Mouse (Mus musculus) left cerebral cortex, adult 2 months (tissue): ENCODE measurements around the gene Gpatch2l. TPM values are rescaled to one million over a fixed set of nuclear protein-coding genes. Genes with fewer than 3 reads are reported as not detected.

ENCODE experiments used
- DNase-seq, 2 experiments: peaks; one replicate each; pipeline ENCODE4 v3.0.0; 2021 to 2022; ENCODE audit warnings: low spot score in 2 of 2, mixed read lengths in 1 of 2; ENCODE audit errors: extremely low spot score in 1 of 2
- H3K27ac ChIP-seq: fragments of 200-600 bp; 2 replicates; pipeline ENCODE4 v1.8.1; 2022
- H3K4me3 ChIP-seq: fragments of 200-600 bp; 2 replicates; pipeline ENCODE4 v1.8.1; 2022
- CTCF ChIP-seq: fragments of 200-600 bp; IDR thresholded peaks from 2 replicates; pipeline ENCODE4 v1.8.1; 2022; ENCODE audit warnings: antibody characterized with exemption, mild to moderate bottlenecking, moderate library complexity
- intact Hi-C: fragments of 180-260 bp; cut with DNase I; formaldehyde crosslinking; loops from one replicate; pipeline ENCODE4 v1.15.1; 2025
- long read RNA-seq, 2 experiments: library from polyadenylated mRNA; stranded (forward); transcript quantifications; one replicate each; pipeline ENCODE4 v2.0.0; 2021; ENCODE audit warnings: borderline mapping rate in 2 of 2
- total RNA-seq, 2 experiments: library from RNA; stranded (reverse); gene quantifications; 2 replicates each; pipeline ENCODE4 v1.2.3; 2021

The Gpatch2l gene
- 10 to 100 TPM; 37.3 to 37.9 TPM for total RNA-seq
- long read RNA-seq, experiment 1, full-length matches to known transcripts: 41 of 50 reads
- long read RNA-seq, experiment 1, partial matches to known transcripts: 3 of 50 reads
- long read RNA-seq, experiment 1, other reads (novel, unspliced or antisense): 6 of 50 reads
- long read RNA-seq, experiment 2, full-length matches to known transcripts: 38 of 52 reads
- long read RNA-seq, experiment 2, partial matches to known transcripts: 5 of 52 reads
- long read RNA-seq, experiment 2, other reads (novel, unspliced or antisense): 9 of 52 reads

DNA sequence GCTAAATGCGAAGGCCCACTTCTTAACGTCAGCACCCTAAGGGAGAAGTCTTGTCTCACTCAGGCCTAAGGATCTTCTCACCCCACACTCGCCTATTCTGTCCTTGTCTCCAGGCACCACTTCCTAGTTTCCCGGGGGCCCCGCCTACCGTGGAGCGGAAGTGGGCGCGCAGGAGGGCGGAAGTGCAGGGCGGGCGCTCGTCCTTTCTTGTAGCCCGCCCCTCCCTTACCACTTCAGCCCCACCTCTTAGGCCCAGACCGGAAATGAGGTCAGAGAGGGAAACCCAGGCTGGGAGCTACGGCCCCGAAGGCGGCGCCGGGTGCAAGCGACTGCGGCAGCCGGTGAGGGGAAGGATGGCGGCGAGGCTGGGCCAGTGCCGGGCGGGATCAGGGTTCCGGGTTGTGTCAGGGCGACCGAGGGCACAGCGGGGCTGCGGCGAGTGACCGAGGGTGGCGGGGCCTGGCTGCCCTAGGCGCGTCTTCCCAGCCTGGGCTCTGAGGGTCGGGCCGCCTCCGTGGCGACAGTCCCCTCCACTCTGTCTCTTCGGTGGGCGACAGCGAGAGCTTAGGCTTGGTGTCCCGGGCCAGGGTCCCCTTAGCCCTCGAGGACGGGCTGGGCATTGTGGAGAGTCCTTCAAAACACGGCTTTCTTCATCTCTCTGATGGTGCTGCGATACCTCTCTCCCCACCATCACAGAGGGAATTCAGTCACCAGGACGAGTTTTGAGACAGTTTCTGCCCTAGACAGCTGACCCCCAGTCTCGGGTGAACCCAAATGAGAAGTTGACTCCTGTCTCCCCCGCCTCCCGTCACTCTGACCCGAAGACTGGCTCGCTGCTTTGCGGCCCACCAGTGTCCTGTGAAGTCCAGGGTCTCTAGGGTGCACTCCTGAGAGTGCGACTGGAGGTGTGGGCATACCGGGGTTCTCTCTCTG is at the start of gene Gpatch2l:
Gene Gpatch2l (plus strand): TSS at position 255 of the 933 bp plus-strand sequence.
- intact Hi-C loops: no loop called here
- H3K27ac ChIP-seq: peak within 1 kb of the TSS; percentile 77
- H3K4me3 ChIP-seq: peak within 1 kb of the TSS; percentile 81
- TF ChIP-seq CTCF: no peak
- peak; percentile 93 to 94 for DNase-seq

DNA sequence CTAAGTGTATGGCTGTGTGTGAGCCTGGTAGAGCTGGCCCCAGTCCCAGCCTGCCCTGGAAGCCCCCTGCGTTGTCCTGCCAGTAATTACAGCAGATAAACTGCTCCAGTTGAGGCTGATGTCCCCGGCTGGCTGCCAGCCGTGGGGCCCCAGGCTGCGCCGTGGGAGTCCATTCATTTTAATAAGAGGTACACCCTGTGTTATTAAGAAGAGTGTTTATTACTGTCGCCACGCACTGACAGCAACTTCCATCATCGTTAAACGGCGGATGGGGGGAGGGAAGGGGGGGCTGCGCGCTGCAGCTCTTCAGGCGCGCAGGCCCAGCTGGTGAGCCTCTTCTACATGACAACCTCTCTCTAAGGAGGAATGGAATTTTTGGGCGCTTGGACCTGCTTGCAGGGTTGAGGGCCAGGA is 49.6 kb upstream of the Gpatch2l start:
- DNase-seq: no peak
- no peak overlapping the region for H3K27ac ChIP-seq
- H3K4me3 ChIP-seq: no peak overlapping the region
- no peak for TF ChIP-seq CTCF
- intact Hi-C loops: no loop called here

DNA sequence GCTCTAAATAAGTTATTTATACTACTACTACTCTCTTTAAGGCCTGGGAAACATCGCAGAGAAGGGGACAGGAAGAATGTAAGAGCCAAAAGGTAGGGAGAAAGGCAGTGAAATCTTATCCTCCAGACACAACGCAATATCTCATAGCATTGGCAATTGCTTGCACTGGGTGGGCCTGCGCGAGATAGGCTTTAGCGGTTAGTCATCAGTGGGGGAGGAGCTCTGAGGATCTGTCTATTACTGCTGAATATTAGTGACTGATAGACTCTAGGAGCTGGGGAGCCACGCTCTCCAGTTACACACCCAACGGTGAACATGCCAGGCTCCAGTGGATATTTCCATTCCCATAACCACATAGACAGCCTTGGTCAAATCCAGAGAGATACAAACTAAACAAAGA is 44.7 kb upstream of the Gpatch2l start:
- H3K27ac ChIP-seq: no peak overlapping the region
- no peak overlapping the region for H3K4me3 ChIP-seq
- no peak for TF ChIP-seq CTCF
- DNase-seq: no peak
- intact Hi-C loops: no loop called here

DNA sequence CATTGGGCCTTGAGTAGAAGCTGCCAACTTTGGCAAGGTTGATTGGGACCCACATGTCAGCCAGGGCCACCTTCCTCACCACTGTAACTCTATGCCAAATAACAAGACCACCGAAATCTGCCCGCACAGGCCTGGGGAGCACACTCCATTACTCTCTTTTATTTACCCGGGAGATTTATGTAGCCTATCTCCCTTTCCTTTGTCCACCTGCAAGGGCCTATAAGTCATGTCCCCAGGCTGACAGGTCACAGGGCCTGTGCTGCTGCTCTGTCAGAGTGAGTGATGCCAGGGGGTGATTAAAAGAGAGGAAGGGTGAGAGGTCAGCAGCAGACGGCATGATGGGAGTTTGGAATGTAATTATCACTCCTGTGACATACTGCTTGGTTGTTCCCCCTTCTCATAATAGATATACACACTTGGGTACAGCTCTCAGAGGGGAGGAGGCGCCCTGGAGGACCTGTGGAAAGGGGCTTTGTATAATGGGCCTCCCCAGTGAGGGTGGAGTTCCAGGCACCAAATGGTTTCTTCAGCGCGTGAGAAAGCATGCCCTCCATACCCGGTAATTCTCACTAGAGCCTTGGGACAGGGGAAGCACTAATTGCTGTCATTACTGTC is 38.1 kb upstream of the Gpatch2l start:
- Histone ChIP-seq H3K27ac (no peak overlapping the region), H3K4me3 (no peak overlapping the region)
- no peak for DNase-seq
- intact Hi-C loops: no loop called here
- TF ChIP-seq CTCF: no peak

DNA sequence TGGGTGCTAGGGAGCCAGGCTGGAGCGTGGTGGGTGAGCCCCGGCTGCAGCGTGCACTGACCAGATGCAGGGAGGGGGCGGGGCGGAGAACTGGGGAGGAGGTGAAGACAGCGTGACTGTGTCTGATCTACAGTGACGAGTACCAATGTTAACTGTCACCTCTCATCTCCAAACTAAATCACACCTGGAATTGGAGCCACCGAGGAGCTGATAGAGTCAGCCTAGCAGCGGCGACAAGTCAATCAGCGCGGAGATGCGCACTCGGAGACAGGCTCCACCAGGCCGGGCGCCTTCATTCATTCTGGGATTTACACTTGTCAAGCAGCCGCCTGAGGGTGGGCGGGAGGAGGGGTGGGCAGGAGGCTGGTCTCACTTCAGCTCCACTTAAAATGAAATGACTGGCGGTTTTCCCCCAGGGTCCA is 30.5 kb upstream of the Gpatch2l start:
- intact Hi-C loops: no loop called here
- no peak overlapping the region for H3K27ac ChIP-seq
- TF ChIP-seq CTCF: no peak
- H3K4me3 ChIP-seq: no peak overlapping the region
- no peak for DNase-seq

DNA sequence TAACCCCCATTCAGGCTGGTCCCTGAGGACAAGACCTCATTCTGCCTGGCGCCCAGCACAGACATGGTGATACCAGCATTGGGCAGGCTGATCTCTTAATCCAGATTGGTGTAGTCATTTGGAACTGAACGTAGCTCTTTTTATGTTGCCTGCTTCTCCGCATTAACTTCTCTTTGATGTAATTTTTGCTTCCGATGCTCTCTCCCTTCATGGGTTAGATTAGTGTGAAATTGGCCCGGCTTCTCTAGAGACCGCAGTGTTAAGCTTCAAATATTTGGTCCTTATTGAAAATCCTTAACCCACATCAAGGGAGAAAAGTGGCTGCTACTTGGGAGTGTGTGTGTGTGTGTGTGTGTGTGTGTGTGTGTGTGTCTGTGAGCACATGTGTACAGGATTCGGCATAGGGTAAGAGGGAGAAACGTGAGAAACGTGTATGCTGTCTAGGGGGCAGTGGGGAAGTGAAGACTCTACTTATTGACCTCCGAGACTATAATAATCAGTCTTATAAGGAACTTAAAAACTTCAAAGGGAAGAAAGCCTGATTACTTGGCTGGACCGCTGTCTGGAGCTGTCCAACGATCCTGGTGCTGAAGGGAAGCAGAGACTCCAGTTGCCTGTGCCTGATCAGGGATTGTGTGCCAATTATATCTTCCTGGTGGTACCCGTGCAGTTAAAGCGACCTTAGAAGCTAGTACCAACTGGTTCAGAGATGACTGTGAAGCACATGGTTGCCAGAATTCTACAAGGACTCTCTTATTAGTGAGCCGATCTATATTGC is 28.8 kb upstream of the Gpatch2l start:
- intact Hi-C loops: no loop called here
- TF ChIP-seq CTCF: no peak
- DNase-seq: no peak
- Histone ChIP-seq H3K27ac (no peak overlapping the region), H3K4me3 (no peak overlapping the region)

DNA sequence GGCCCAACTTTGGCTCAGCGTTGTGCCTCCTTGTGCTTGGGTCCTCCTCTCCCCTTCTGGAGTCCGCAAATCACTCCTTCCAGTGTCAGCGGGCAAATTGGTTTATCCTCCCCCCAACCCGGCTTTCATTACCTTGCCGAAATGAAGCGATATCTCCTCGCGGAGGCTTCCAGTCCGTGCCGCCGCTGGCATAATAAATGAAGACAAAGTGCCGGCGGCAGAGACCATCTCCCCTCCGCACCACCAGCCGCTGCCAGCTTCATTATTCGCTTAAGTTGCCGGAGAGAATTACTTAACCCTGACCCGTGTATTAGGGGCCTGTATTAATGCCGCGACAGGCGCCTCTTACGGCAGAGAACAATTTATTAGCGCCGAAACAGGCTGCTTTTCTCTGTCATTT is 27.5 kb upstream of the Gpatch2l start:
- no peak for TF ChIP-seq CTCF
- Histone ChIP-seq H3K4me3 (no peak overlapping the region), H3K27ac (no peak overlapping the region)
- DNase-seq: no peak
- intact Hi-C loops: no loop called here

DNA sequence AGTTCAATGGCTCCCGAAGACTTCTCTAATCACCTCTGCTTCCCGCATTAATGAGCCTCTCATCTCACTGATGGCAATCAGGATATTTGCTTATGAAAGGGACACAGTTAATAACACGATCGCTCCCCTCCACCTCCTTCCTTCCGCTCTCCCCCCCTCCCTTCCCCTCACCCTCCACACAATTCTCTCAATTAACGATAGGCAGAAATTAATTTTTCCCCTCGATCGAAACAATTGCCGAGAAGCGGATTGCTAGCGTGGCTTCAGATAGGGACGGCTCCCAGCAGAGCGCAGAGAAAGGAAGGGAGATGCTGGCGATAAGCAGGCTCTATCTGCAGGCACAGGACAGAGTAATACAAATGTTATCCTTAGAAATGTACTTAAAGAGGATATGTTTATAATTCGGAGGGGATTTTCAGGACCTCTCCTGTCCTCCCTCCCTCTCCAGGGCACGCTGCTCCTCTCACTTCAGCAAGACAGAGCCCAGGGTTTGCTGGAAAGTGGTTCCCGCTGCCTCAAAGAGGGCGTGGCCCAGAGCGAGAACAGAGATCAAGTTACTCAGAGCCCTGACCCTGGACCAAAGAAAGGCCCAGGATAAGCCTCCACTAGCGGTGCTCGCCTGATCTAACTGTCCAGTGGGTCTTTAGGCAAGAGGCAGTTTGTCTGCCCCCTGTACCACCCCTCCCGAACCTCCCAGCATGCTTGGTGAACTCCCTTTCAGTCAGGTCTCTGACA is 24.8 kb upstream of the Gpatch2l start:
- intact Hi-C loops: no loop called here
- no peak overlapping the region for H3K27ac ChIP-seq
- H3K4me3 ChIP-seq: 0 out of 2 replicates have a peak overlapping the region, but pooled peaks have one; percentile 3
- no peak for DNase-seq
- no peak for TF ChIP-seq CTCF

DNA sequence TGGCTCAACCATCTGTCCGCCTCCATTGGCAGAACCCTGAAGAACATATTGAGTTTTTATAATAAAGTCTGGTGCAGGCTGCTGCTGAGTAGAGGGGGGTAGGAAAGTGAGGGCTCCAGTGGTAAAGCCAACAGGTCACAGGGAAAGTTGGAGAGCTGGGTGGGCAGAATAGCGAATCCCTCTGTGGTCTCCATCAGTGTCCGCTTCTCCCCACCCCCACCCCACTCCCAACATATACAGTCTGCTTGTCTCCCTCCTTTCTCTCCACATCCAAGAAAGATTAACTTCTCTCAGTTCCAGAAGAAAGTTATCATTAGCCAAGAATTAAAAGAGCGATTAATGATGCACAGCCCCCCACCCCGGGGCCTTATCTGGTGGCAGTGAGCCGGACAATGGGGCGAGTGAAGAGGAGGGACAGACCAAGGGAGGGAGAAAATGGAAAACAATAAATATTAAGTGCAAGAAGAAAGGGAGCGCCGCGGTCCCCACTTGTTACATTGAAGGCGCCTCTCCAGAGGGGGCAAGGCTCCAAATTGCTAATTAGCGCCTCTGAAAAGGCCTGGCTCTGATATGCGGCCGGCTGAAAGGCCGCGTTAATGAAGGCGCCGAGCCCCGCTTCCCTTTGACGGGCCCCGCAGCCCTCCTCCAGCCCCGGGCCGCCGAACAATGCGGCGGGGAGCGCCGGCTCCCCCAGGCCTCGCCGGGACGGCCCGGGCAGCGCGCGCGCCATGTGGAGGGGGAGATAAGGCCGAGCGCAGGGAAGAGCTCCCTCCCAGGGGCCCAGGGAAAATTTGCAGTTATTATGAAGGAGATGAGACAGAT is 21.2 kb upstream of the Gpatch2l start:
- intact Hi-C loops: no loop called here
- DNase-seq: peak in 1 of 2 experiments; percentile 34
- Histone ChIP-seq H3K27ac (no peak overlapping the region), H3K4me3 (no peak overlapping the region)
- TF ChIP-seq CTCF: no peak

DNA sequence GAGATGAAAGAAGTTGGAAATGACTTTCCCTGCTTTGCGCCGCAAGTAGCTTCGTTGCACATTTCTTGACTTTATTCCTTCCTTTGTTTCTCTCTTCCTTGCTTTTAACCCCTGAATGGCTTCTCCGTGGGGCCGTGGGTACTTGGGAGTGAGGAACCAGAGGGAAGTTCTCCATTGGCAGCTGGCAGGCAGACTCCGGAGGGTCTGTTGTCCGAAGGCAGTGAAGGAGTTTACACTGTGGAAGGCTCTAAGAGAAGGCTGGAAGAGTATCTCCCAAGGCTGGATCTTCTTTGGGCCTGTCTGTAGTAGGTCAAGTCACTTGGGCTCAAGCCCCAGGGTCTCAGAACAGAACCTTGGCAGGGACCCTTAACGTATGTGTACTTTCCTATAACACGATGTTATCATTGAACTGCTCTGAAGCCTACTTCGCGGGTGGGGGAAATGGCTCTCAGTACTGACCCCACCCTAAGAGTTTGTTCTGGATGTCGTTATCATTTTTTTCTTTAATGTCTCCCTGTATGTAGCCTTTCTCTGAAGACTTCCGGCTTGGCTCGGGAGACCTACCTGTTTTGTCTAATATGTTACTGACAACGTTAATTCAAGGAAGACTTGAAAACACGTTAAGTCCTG is 20.5 kb upstream of the Gpatch2l start:
- intact Hi-C loops: no loop called here
- Histone ChIP-seq H3K4me3 (no peak overlapping the region), H3K27ac (no peak overlapping the region)
- TF ChIP-seq CTCF: no peak
- DNase-seq: no peak
